ENCODE assay signal across 8 mouse cellular contexts in the genomic region with DNA sequence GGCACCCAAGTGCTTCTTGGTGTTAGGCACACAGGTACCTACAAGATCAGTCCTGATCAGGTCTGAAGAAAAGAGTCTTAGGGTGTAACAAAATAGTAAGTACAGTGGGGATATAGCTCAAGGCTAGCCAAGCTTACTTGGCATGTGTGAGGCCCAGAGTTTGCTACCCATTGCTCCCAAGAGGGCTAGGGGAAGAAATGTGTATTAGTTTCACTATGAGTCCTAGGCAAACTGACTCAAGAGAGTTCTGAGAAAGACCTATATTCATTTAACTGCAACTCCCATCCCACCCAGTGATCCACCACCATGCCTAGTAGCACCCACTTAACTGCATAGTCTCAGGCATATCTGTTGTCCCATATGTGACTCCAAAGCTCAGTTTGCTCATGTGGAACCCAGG.
DNase-seq lines count a peak whose midpoint lies in the region.
"Had no signal": no experiment of that assay in that cellular context is flagged by ENCODE, and none has a peak within 500 bp of the region (broad histone marks: within the 10 kb centered on the region; RNA-seq: fewer than 3 reads in every experiment).

No protein-coding gene starts in this region.

- intact Hi-C loops in heart, postnatal 25 days (cut with DNase I) = no loop called here

- peak; percentile 9 for DNase-seq in adrenal gland, postnatal 10 days
- no peak for DNase-seq in adrenal gland, adult 18-20 months (ENCODE audit: low spot score in 2 of 2)
- DNase-seq in A20 (ENCODE audit: low read depth, low spot score) (peak; percentile 52), NIH3T3 (ENCODE audit: low read depth) (peak; percentile 1)
- DNase-seq in heart, postnatal 25 days (ENCODE audit: low spot score) = no peak
- DNase-seq: adrenal gland, adult 8-10 months; adrenal gland, postnatal 36 days; forebrain, postnatal 0 days had no signal

Comparison
In these comparisons a context has a peak if more than half of its experiments do, and no peak if none do; other contexts are left out.
1. DNase-seq: peak in adrenal gland, postnatal 10 days (single experiment), A20 (single experiment) and NIH3T3 (single experiment); none in adrenal gland, adult 18-20 months (0 of 2) and heart, postnatal 25 days (single experiment).